Mouse (Mus musculus) liver, embryonic 11.5 days (tissue): ENCODE results near the gene Fxyd7. TPM values are rescaled to one million over a fixed set of nuclear protein-coding genes. Genes with fewer than 3 reads are reported as not detected.

Source experiments
- ATAC-seq: fragments of 200-750 bp; cut with Nextera tagmentation; replicated peaks from 2 replicates; pipeline ENCODE4 v1.8.0; 2017; ENCODE audit warnings: moderate number of reproducible peaks, mild to moderate bottlenecking, moderate TSS enrichment, moderate library complexity; ENCODE audit not compliant: low FRiP score
- DNase-seq: peaks from one replicate; pipeline ENCODE4 v3.0.0-alpha.2; 2017; ENCODE audit warnings: low spot score
- H3K27ac ChIP-seq: fragments of 300-500 bp; sonication (generic); 2 replicates; pipeline ENCODE4 v1.5.1; 2014; ENCODE audit warnings: mild to moderate bottlenecking, low read depth, low read length, control low read depth
- H3K27me3 ChIP-seq: fragments of 300-500 bp; sonication (generic); replicated peaks from 2 replicates; pipeline ENCODE4 v1.6.1; 2014; ENCODE audit warnings: low read length, mixed read lengths; ENCODE audit not compliant: control insufficient read depth, insufficient read depth
- H3K36me3 ChIP-seq: fragments of 300-500 bp; sonication (generic); 2 replicates; pipeline ENCODE4 v1.6.1; 2014; ENCODE audit warnings: mild to moderate bottlenecking, low read length, moderate library complexity, mixed read lengths; ENCODE audit not compliant: control insufficient read depth, insufficient read depth
- H3K4me1 ChIP-seq: fragments of 300-500 bp; sonication (generic); replicated peaks from 2 replicates; pipeline ENCODE4 v1.6.1; 2014; ENCODE audit warnings: low read length, mixed read lengths; ENCODE audit not compliant: control insufficient read depth, insufficient read depth
- H3K4me2 ChIP-seq: fragments of 300-500 bp; sonication (generic); 2 replicates; pipeline ENCODE4 v1.6.1; 2014; ENCODE audit warnings: mild to moderate bottlenecking, control low read depth, moderate library complexity
- H3K4me3 ChIP-seq: fragments of 300-500 bp; sonication (generic); 2 replicates; pipeline ENCODE4 v1.5.1; 2014; ENCODE audit warnings: low read depth, low read length, control low read depth
- H3K9ac ChIP-seq: fragments of 300-500 bp; sonication (generic); 2 replicates; pipeline ENCODE4 v1.6.1; 2014; ENCODE audit warnings: low read depth, low read length, control low read depth
- H3K9me3 ChIP-seq: fragments of 300-500 bp; sonication (generic); 2 replicates; pipeline ENCODE4 v1.6.1; 2016; ENCODE audit warnings: low read length, inconsistent platforms, mixed read lengths; ENCODE audit not compliant: control insufficient read depth
- WGBS: fragments of 180-500 bp; shearing (Covaris S2); extraction: QIAGEN DNeasy Blood & Tissue Kit; methylation state at CpG from one replicate; pipeline ENCODE4 v1.1.7; 2014; 5-methylcytosine and 5-hydroxymethylcytosine counted together
- polyA plus RNA-seq: library from polyadenylated mRNA; unstranded; fragments of >200 nt; fragmentation: Nextera tagmentation; extraction: Ambion mirVana; gene quantifications from 2 replicates; pipeline ENCODE4 v1.2.1, GENCODE M21; 2014

Gene Fxyd7
- polyA plus RNA-seq, 1 experiment from 2014 or later = 1.9 TPM

DNA sequence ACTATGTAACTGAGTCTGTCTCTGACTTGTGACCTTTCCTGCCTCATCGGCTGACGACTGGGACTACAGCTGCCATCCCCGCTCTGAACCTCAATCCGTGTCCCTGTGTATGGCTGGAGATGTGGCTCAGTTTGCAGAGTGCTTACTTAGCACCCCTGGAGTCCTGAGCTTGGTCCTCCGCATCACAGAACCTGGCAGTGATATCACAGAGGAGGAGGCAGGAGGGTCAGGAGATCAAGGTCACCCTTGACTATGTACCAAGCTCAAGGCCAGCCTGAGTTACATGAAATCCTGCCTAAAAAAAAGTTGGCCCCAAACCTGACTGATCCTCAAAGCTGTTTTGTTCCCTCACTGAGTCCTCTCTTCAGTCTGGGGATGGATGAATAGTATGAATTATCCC is 6.5 kb upstream of the Fxyd7 start:
- ATAC-seq (no peak), DNase-seq (no peak)
- no peak overlapping the region for H3K4me3 ChIP-seq
- no peak overlapping the region for H3K27ac ChIP-seq
- H3K27me3 ChIP-seq = peaks cover 19% of the 10 kb centered on the region
- peaks cover 11% of the 10 kb centered on the region for H3K4me1 ChIP-seq
- H3K9ac ChIP-seq = no peak overlapping the region
- H3K9me3 ChIP-seq = no peaks in the 10 kb centered on the region
- no peak overlapping the region for H3K4me2 ChIP-seq
- no peaks in the 10 kb centered on the region for H3K36me3 ChIP-seq
- WGBS = 62% methylated on average over 5 of the region's 5 CpGs

DNA sequence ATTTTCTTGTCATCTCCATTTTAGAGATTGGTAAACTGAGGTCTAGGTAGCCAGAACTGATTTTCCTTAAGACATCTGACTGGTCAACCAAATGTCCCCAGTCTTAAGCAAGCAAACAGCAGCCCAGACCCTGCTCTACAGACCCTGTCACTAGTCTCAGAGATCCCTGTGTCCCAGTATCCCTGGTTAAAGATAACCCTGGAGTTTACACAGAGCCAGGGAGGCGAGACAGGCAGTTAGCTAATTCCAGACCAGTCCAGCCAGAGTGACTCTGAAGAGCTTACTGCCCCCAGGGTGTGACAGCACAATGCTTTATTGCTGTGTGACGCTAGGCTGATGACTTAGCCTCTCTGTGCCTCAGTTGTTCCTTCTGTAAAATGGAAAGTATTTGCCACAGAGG is 5.8 kb upstream of the Fxyd7 start, which contains the start of gene Fxyd1:
TSS of gene Fxyd1 (minus strand) at position 129 of the 400 bp plus-strand sequence.
- peak within 1 kb of the TSS; percentile 32 for H3K27ac ChIP-seq
- ATAC-seq = no peak
- no peak within 1 kb of the TSS for H3K4me2 ChIP-seq

DNA sequence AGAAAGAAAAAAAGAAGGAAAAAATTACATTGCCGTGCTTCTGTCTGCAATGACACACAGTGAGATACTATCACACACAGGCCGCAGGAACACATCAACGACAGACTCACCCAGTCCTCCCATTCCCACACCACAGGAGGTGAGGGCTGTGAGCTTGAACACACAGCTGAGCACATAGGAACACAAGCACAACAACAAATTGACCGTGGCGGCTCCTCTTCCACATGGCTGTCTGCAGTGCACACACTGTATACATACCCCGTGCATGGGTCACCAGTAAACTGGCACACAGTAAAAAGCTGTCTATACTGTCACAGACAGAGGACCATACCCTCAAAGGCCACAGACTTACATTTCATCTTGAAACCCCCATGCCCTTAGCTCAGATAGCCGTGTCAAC is 5.2 kb upstream of the Fxyd7 start:
- Histone ChIP-seq H3K9ac (no peak overlapping the region), H3K4me2 (no peak overlapping the region), H3K4me3 (no peak overlapping the region), H3K27ac (peak overlapping the region; percentile 16; the same call in 1 of the 2 replicates), H3K9me3 (no peaks in the 10 kb centered on the region), H3K36me3 (no peaks in the 10 kb centered on the region), H3K4me1 (peaks cover 11% of the 10 kb centered on the region), H3K27me3 (peaks cover 32% of the 10 kb centered on the region)
- DNase-seq (no peak), ATAC-seq (no peak)
- WGBS = 69% methylated on average over 7 of the region's 7 CpGs

More for the DNA sequence above, 5.8 kb upstream of the Fxyd7 start, which contains the start of gene Fxyd1:
- Histone ChIP-seq H3K9ac (no peak within 1 kb of the TSS), H3K9me3 (no peaks in the 10 kb centered on the region), H3K36me3 (no peaks in the 10 kb centered on the region), H3K27me3 (peaks cover 26% of the 10 kb centered on the region), H3K4me3 (no peak within 1 kb of the TSS), H3K4me1 (peaks cover 11% of the 10 kb centered on the region)
- 53% methylated on average over 2 of the region's 2 CpGs for WGBS
- no peak for DNase-seq

DNA sequence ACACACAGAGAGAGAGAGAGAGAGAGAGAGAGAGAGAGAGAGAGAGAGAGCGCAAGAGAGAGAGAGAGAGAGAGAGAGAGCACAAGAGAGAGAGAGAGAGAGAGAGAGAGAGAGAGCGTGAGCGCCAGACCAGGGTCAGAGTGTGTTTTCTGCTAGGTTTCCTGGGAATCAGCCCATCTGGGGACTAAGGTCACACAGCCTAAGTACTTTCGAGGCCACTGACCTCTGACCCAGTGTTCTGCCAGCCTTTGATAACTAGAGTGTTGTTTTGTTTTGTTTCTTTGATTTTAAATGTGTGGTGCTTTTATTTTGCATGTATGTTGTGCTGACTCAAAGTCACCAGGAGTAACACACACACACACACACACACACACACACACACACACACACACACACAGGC is 4.6 kb upstream of the Fxyd7 start:
- Histone ChIP-seq H3K27me3 (peaks cover 38% of the 10 kb centered on the region), H3K4me1 (peaks cover 14% of the 10 kb centered on the region), H3K9ac (no peak overlapping the region), H3K27ac (peak overlapping the region; percentile 30; the same call in 1 of the 2 replicates), H3K36me3 (no peaks in the 10 kb centered on the region), H3K9me3 (no peaks in the 10 kb centered on the region), H3K4me2 (no peak overlapping the region; the same call in 1 of the 2 replicates), H3K4me3 (no peak overlapping the region)
- ATAC-seq (no peak), DNase-seq (no peak)
- 39% methylated on average over 3 of the region's 4 CpGs for WGBS

DNA sequence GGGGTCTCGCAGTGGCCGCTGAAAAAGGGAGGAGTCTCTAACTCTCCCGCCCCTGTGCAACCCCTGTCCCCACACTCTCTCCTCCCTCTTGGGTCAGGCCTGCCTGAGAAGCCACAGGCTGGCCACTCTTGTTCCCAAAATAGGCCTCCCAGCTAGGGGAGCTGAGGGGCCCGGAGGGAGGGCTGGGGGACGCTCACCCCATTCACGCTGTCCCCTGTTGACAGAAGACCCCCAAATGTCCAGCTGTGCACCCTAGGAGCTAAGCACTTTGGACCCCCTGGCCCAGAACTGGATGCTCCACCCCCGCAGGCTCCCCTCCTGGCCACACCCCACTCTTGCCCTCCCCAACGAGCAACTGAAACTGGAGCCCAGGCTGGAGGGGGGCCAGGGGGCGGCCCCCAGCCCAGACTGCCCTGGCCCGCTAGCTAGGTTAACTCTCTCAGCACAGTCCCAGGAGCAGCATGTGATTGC is 4.1 kb upstream of the Fxyd7 start:
- peaks cover 14% of the 10 kb centered on the region for H3K4me1 ChIP-seq
- peaks cover 42% of the 10 kb centered on the region for H3K27me3 ChIP-seq
- no peak overlapping the region; the same call in 1 of the 2 replicates for H3K4me3 ChIP-seq
- peak; percentile 61 for ATAC-seq
- H3K9ac ChIP-seq = 0 out of 2 replicates have a peak overlapping the region, but pooled peaks have one; percentile 14
- no peaks in the 10 kb centered on the region for H3K36me3 ChIP-seq
- H3K27ac ChIP-seq = peak overlapping the region; percentile 30
- WGBS = 30% methylated on average over 10 of the region's 10 CpGs
- peak overlapping the region; percentile 41 for H3K4me2 ChIP-seq
- no peak for DNase-seq
- no peaks in the 10 kb centered on the region for H3K9me3 ChIP-seq

DNA sequence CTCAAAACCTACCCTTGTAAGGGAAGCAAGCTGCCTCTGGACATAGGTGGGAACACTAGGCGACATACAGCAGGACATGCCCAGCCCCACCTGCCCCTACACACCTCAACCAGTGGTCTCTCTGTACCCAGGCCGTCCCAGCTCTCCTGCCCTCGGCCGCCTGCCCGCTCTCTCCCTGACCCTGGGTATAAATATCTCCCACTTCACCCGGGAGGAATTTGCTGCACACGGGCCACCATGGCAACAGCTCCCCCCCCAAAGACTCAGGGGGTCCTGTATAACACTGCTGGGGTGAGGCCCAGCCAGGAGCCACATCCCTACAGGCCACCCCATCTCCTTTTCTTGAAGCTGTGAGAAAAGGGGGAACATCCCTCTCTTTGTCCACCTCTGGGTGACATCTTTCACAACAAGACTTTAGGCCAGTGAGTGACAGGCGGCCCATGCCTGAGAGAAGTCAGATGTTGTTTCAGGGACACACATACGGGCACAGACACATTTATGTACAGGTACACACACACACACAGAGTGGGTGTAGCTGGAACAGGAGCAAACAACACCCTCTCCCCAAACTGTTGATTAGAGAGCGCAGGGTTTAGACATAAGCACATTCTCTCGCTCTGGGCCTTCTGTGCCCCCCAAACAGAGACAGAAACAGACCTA is 3.5 kb upstream of the Fxyd7 start:
- DNase-seq (no peak), ATAC-seq (no peak)
- Histone ChIP-seq H3K27ac (peak overlapping the region; percentile 30), H3K36me3 (no peaks in the 10 kb centered on the region), H3K27me3 (peaks cover 48% of the 10 kb centered on the region), H3K9me3 (no peaks in the 10 kb centered on the region), H3K4me2 (peak overlapping the region; percentile 41), H3K4me1 (peaks cover 14% of the 10 kb centered on the region), H3K4me3 (no peak overlapping the region), H3K9ac (0 out of 2 replicates have a peak overlapping the region, but pooled peaks have one; percentile 14)
- WGBS = 55% methylated on average over 11 of the region's 11 CpGs

DNA sequence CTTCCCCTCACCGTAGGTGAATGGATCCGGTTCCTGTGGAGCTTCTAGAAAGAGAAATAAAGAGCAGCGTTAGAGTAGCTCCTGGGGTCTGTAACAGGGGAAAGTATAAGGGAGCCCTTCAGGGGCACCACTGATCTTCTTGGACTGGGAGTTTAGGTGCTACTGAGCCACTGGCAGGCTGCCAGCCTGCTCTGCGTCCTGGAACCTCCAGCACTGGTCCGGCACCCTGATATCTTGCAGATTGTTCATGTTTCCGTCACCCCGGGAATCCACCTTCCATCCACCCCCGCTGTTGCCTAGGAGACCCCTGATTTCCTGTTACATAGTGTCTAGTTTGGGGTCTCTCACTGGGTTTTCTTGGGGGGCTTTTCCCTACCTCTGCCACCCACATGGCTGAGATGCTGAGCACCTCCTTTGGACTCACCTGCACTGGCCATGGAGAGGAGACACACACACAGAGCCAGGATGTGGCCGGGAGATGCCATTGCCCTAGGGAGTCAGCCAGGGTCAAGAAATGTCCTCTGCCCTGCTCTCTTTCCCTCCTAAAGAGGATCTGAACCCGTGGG is 2.7 kb upstream of the Fxyd7 start:
- 41% methylated on average over 10 of the region's 10 CpGs for WGBS
- ATAC-seq (no peak), DNase-seq (no peak)
- no peak overlapping the region for H3K27ac ChIP-seq
- H3K36me3 ChIP-seq = no peaks in the 10 kb centered on the region
- H3K27me3 ChIP-seq = peaks cover 56% of the 10 kb centered on the region
- H3K9ac ChIP-seq = no peak overlapping the region
- H3K4me3 ChIP-seq = no peak overlapping the region
- H3K4me1 ChIP-seq = peaks cover 14% of the 10 kb centered on the region
- H3K4me2 ChIP-seq = no peak overlapping the region
- no peaks in the 10 kb centered on the region for H3K9me3 ChIP-seq

DNA sequence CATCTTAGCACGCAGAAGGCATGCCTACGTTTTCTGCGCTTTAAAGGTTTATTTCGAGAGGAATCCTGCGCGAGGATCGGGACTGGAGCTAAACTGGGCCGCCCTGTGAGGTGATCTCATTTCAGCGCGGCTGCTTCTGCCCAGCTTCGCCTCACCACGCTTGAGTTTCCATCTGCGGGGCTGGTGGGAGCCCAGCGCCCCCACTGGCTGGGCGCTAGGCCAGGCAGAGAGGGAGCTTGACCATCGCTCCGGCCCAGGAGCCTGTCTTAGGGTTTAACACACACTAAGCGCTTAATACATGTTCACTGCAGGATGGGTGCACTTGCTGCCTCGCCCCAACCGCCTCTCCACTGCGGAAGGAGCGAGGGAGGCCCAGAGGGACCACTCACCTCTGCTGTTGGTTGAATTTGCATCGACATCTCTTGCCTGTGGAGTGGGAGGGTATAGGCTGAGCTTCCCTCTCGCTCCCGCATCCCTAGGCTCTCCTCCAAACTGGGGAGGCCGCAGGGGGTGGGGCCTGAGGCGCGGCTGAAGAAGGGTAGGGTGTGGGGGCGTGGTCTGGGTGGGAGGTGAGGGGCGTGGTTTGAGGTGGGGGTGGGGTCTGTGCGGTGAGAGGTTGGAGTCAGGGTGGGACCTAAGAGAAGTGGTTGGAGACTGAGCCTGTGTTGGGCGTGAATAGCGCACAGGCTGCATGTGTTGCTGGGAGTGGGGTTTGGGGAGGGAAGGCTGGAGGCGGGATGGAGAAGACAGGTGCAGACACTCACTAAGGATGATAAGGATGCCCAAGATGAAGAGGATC is 1.6 kb upstream of the Fxyd7 start:
- Histone ChIP-seq H3K9me3 (no peaks in the 10 kb centered on the region), H3K4me3 (peak overlapping the region; percentile 3; the same call in 1 of the 2 replicates), H3K4me2 (peak overlapping the region; percentile 37), H3K27ac (no peak overlapping the region), H3K4me1 (peaks cover 14% of the 10 kb centered on the region), H3K9ac (no peak overlapping the region), H3K27me3 (peaks cover 56% of the 10 kb centered on the region), H3K36me3 (no peaks in the 10 kb centered on the region)
- ATAC-seq (peak; percentile 37; the same call in 1 of the 2 replicates), DNase-seq (no peak)
- WGBS = 3% methylated on average over 34 of the region's 34 CpGs
